In the genomic region with DNA sequence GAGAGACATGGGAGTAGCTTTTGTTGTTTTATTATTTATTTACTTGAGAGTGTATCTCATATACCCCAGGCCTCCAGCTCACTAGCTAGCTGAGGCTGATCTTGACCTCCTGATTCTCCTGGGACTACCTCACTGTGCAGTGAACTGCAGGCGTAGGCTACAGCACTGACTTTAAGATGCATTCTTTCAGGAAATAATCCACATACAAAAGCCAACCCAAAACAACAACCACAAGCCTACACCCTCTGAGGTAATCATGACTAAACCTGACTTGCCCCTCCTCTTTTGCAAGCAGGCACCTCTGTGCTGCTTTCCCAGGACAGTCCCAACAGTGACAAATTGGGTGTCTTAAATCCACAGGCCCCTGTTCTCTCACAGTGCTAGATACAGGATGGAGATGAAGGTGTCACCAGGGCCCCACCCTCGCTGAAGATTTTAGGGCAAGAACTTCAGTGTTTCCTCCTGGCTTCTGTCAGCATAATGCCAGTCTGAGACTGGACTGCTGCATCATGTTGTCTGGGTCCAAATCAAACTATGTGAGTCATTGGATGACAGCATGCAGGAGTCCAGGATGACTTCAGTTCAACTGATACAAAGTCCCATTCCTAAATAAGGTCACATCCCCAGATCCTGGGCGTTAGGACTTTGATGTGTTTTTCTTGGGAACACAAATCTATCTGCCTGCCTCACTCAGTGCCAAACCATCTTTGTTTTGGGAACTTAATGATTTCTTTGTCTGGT, we compare ENCODE assay signal across 16 mouse cellular contexts. TPM values are rescaled to one million over a fixed set of nuclear protein-coding genes. Genes with fewer than 3 reads are reported as not detected.
DNase-seq lines count a peak whose midpoint lies in the region; ATAC-seq and TF ChIP-seq lines count a peak whose summit lies in the region.
"Had no signal": no experiment of that assay in that cellular context is flagged by ENCODE, and none has a peak within 500 bp of the region (broad histone marks: within the 10 kb centered on the region; RNA-seq: fewer than 3 reads in every experiment).

No protein-coding gene starts in this region.

- H3K36me3 ChIP-seq in kidney, embryonic 14.5 days (ENCODE audit: control insufficient read depth, insufficient read depth, low read length): no peaks in the 10 kb centered on the region
- H3K36me3 ChIP-seq in liver, embryonic 12.5 days: no peaks in the 10 kb centered on the region
- H3K36me3 ChIP-seq: stomach, embryonic 15.5 days had no signal

- ATAC-seq in kidney, embryonic 14.5 days (ENCODE audit: low FRiP score, low TSS enrichment): 0 out of 2 replicates have a peak, but pooled peaks have one; percentile 52
- ATAC-seq in Patski: peak; percentile 77
- peak; percentile 35 for ATAC-seq in liver, embryonic 12.5 days
- ATAC-seq: forebrain, postnatal 0 days; hindbrain, embryonic 16.5 days; midbrain, embryonic 16.5 days had no signal

- TF ChIP-seq CTCF in Patski (IDR thresholded peaks at IDR 0.05): no peak
- TF ChIP-seq CTCF in left cerebral cortex, adult 2 months (IDR thresholded peaks at IDR 0.05): no peak

- CTCF ChIA-PET in Patski (lab: Charles Lee): interaction anchor here (0.8 to 1.7 kb wide), 7 partner anchors 12 to 391 kb away, joined by 3 to 8 read pairs (median 4); no protein-coding TSS in a partner anchor

- H3K27me3 ChIP-seq in kidney, embryonic 14.5 days (ENCODE audit: control insufficient read depth, insufficient read depth, low read length): no peaks in the 10 kb centered on the region
- no peaks in the 10 kb centered on the region for H3K27me3 ChIP-seq in Patski
- H3K27me3 ChIP-seq in liver, embryonic 12.5 days (replicated peaks): no peaks in the 10 kb centered on the region
- H3K27me3 ChIP-seq: megakaryocyte, embryonic 14.5 days; stomach, embryonic 15.5 days had no signal

- no peak overlapping the region for H3K4me2 ChIP-seq in kidney, embryonic 14.5 days (replicated peaks; ENCODE audit: low read depth, low read length)
- no peak overlapping the region for H3K4me2 ChIP-seq in liver, embryonic 12.5 days
- H3K4me2 ChIP-seq: lung, embryonic 14.5 days; stomach, embryonic 15.5 days had no signal

- H3K9me3 ChIP-seq in kidney, embryonic 14.5 days (ENCODE audit: control insufficient read depth, low read length): no peaks in the 10 kb centered on the region
- no peaks in the 10 kb centered on the region for H3K9me3 ChIP-seq in liver, embryonic 12.5 days (replicated peaks)
- H3K9me3 ChIP-seq: megakaryocyte, embryonic 14.5 days; stomach, embryonic 15.5 days had no signal

- H3K4me3 ChIP-seq in kidney, embryonic 14.5 days (ENCODE audit: low read length): no peak overlapping the region
- no peak overlapping the region for H3K4me3 ChIP-seq in liver, embryonic 12.5 days
- no peak overlapping the region for H3K4me3 ChIP-seq in left cerebral cortex, adult 2 months
- H3K4me3 ChIP-seq: megakaryocyte, embryonic 14.5 days; stomach, embryonic 15.5 days had no signal

- H3K27ac ChIP-seq in kidney, embryonic 14.5 days (ENCODE audit: low read depth, low read length): no peak overlapping the region
- H3K27ac ChIP-seq in liver, embryonic 12.5 days: no peak overlapping the region
- H3K27ac ChIP-seq in left cerebral cortex, adult 2 months: no peak overlapping the region
- H3K27ac ChIP-seq: stomach, embryonic 15.5 days had no signal

- in situ Hi-C loops in Patski (cut with MboI; ENCODE audit: low pct_unique_long_range_greater_than_20kb): no loop called here

- 54% methylated on average over 3 of the region's 3 CpGs for WGBS in kidney, embryonic 14.5 days
- WGBS in liver, embryonic 12.5 days (ENCODE audit: insufficient replicate concordance): 52% methylated on average over 3 of the region's 3 CpGs

- intact Hi-C loops in left cerebral cortex, adult 2 months (cut with DNase I): no loop called here

- H3K9ac ChIP-seq in kidney, embryonic 14.5 days (ENCODE audit: low read depth, low read length): no peak overlapping the region
- H3K9ac ChIP-seq in liver, embryonic 12.5 days: no peak overlapping the region
- H3K9ac ChIP-seq: forebrain, postnatal 0 days; lung, embryonic 14.5 days; stomach, embryonic 15.5 days had no signal

- DNase-seq in kidney, postnatal 4 days: no peak
- no peak for DNase-seq in Patski (ENCODE audit: low read depth, low spot score)
- DNase-seq in left cerebral cortex, adult 2 months (ENCODE audit: extremely low spot score in 1 of 2, low spot score in 2 of 2): no peak
- DNase-seq in lung, postnatal 10 days: no peak
- no peak for DNase-seq in cerebellum, adult 9-11 months
- DNase-seq: cerebellum, adult 11-12 months; forebrain, postnatal 0 days; kidney, adult 11 months; lung, embryonic 14.5 days; spleen, adult 18-20 months had no signal

- no peaks in the 10 kb centered on the region for H3K4me1 ChIP-seq in kidney, embryonic 14.5 days (ENCODE audit: control insufficient read depth, insufficient read depth, low read length)
- peaks cover 10% of the 10 kb centered on the region; the same call in 1 of the 2 replicates for H3K4me1 ChIP-seq in liver, embryonic 12.5 days
- H3K4me1 ChIP-seq: stomach, embryonic 15.5 days had no signal

- POLR2A ChIA-PET in Patski (lab: Charles Lee): interaction anchor here (1.2 to 1.4 kb wide), 2 partner anchors 10 to 19 kb away, joined by 5 read pairs; no protein-coding TSS in a partner anchor

RNA-seq across cellular contexts. Expression of a gene that starts 20.0 kb away (rescaled TPM):
- polyA plus RNA-seq in kidney, embryonic 14.5 days (2014; fragmentation: Nextera tagmentation; extraction: Ambion mirVana): 51.8 and 70.0 TPM in 2 replicates
- 39.0 TPM for polyA plus RNA-seq in Patski (2021)
- polyA plus RNA-seq in liver, embryonic 12.5 days (2016; fragmentation: Nextera tagmentation; extraction: Ambion mirVana): 21.6 and 22.3 TPM in 2 replicates
- total RNA-seq in left cerebral cortex, adult 2 months (2021): 100 to 1,000 TPM; 112 to 118 TPM

RNA-seq across cellular contexts. Expression of a gene that starts 47.3 kb away (rescaled TPM):
- 95.9 and 105 TPM in 2 replicates for polyA plus RNA-seq in kidney, embryonic 14.5 days (2014; fragmentation: Nextera tagmentation; extraction: Ambion mirVana)
- 53.3 TPM for polyA plus RNA-seq in Patski (2021)
- polyA plus RNA-seq in liver, embryonic 12.5 days (2016; fragmentation: Nextera tagmentation; extraction: Ambion mirVana): 81.9 and 86.3 TPM in 2 replicates
- 10 to 100 TPM; 17.3 to 19.1 TPM for total RNA-seq in left cerebral cortex, adult 2 months (2021)

RNA-seq across cellular contexts. Expression of a gene that starts 57.4 kb away (rescaled TPM):
- polyA plus RNA-seq in kidney, embryonic 14.5 days (2014; fragmentation: Nextera tagmentation; extraction: Ambion mirVana): 346 and 384 TPM in 2 replicates
- 143 TPM for polyA plus RNA-seq in Patski (2021)
- 212 and 226 TPM in 2 replicates for polyA plus RNA-seq in liver, embryonic 12.5 days (2016; fragmentation: Nextera tagmentation; extraction: Ambion mirVana)
- total RNA-seq in left cerebral cortex, adult 2 months (2021): 100 to 1,000 TPM in 1 of 2 experiments, 10 to 100 TPM in 1; 96.0 to 104 TPM
